Mouse (Mus musculus): Measurements from ENCODE around the gene Ikzf2. TPM values are rescaled to one million over a fixed set of nuclear protein-coding genes. Genes with fewer than 3 reads are reported as not detected.

The Ikzf2 gene
- polyA plus RNA-seq, 1 experiment = 4.8 TPM

DNA sequence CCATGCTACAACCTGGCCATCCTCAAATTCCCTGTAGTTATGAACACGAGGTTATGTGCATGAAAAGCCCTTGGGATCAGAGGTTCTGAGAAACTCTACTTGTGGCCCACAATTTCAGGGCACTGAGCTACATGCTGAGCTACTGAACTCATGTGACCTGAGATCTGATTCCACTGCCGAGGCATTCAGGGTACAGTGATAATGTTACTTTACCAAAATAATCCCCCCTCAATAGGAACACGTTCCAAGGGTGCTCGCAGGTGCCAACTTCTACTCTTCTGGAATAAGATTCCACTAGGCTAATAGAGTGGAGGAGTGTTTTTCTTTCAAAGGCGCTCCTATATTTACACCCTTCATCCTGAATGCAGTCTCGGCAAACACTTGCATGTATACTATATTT lies 45.1 kb downstream of the Ikzf2 start:
- no peak overlapping the region for H3K4me3 ChIP-seq (ENCODE audit: insufficient read depth, low read depth, low read length)
- H3K4me1 ChIP-seq (ENCODE audit: control insufficient read depth, insufficient read depth, insufficient read length, low read length) = no peaks in the 10 kb centered on the region
- no peak overlapping the region for H3K27ac ChIP-seq (replicated peaks; ENCODE audit: low read depth, low read length)

- Histone ChIP-seq H3K4me1 (ENCODE audit: control insufficient read depth, insufficient read depth, insufficient read length, low read length) (no peaks in the 10 kb centered on the region; the same call in 1 of the 2 replicates), H3K4me3 (ENCODE audit: insufficient read depth, low read depth, low read length) (no peak overlapping the region), H3K27ac (replicated peaks; ENCODE audit: low read depth, low read length) (no peak overlapping the region)
These were observed 48.7 kb downstream of the Ikzf2 start for GRCm38 (mm10) chr1:69638321-69638720.

DNA sequence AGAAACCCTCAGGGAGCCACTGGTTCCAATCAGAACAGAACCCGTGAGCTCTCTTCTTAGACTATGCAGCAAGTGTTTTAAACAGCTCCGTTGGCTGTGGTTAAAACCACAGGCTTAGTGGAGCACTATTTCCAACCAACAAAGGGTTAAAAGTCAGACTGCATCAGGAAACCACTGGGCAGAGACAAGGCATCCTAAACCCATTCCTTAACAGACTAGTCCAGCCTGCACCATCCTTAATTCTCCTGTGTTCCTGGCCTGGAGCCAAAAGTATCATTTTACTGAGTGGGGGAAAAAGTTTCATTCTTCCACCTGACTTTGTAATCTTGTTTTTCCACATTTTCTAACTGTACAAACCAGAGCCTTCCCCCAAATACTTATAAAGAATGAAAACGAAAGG lies 49.1 kb downstream of the Ikzf2 start:
- Histone ChIP-seq H3K4me3 (ENCODE audit: insufficient read depth, low read depth, low read length) (no peak overlapping the region), H3K27ac (replicated peaks; ENCODE audit: low read depth, low read length) (no peak overlapping the region), H3K4me1 (ENCODE audit: control insufficient read depth, insufficient read depth, insufficient read length, low read length) (no peaks in the 10 kb centered on the region; the same call in 1 of the 2 replicates)

DNA sequence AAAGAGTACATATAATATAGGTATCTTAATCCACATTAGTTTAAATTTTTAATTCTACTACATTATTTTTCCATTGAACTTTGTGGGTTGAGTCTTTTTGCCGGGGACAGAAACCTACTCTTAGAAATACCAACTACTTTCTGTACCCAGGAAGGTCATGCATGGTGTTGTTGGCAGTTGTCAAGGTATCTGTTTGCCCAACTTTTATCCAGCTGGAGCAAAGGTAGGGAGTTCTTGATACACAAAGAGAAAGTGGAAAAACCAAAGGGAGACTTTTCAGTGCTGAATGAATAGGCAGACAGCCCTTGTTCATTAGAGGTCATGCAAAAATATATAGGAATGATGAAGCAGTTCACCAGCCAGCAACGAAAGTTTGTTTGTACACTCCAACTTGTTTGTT lies 52.8 kb downstream of the Ikzf2 start:
- no peak overlapping the region for H3K27ac ChIP-seq (replicated peaks; ENCODE audit: low read depth, low read length)

GRCm38 (mm10) chr1:69630508-69630907 lies 56.5 kb downstream of the Ikzf2 start:
- Histone ChIP-seq H3K4me3 (ENCODE audit: insufficient read depth, low read depth, low read length) (no peak overlapping the region), H3K4me1 (ENCODE audit: control insufficient read depth, insufficient read depth, insufficient read length, low read length) (no peaks in the 10 kb centered on the region; the same call in 1 of the 2 replicates), H3K27ac (replicated peaks; ENCODE audit: low read depth, low read length) (no peak overlapping the region)

More for the DNA sequence above, 52.8 kb downstream of the Ikzf2 start:
- Histone ChIP-seq H3K4me3 (ENCODE audit: insufficient read depth, low read depth, low read length) (no peak overlapping the region), H3K4me1 (ENCODE audit: control insufficient read depth, insufficient read depth, insufficient read length, low read length) (no peaks in the 10 kb centered on the region; the same call in 1 of the 2 replicates)

DNA sequence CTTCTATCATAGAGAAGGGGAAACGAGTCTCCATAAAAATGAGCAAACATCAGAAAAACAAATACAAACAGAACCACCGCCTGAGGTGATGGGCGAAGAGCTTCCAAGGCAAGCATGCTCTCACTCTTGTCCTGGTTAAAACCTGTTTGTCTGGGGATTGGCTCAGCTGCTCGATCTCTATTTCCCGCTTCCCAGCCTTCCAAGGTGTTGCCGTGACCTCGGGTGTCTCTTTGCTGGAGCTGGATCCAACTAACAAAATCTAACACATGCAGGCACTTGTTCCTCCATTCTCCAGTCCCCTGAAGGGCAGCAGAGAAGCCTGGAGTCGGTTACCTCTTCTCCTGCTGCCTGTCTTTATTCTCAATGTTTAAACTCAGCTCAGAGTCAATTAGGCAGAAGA lies 57.5 kb downstream of the Ikzf2 start:
- Histone ChIP-seq H3K4me1 (ENCODE audit: control insufficient read depth, insufficient read depth, insufficient read length, low read length) (no peaks in the 10 kb centered on the region; the same call in 1 of the 2 replicates), H3K4me3 (ENCODE audit: insufficient read depth, low read depth, low read length) (no peak overlapping the region), H3K27ac (replicated peaks; ENCODE audit: low read depth, low read length) (no peak overlapping the region)

- H3K4me3 ChIP-seq (ENCODE audit: insufficient read depth, low read depth, low read length) = no peak overlapping the region
- no peaks in the 10 kb centered on the region for H3K4me1 ChIP-seq (ENCODE audit: control insufficient read depth, insufficient read depth, insufficient read length, low read length)
- no peak overlapping the region for H3K27ac ChIP-seq (replicated peaks; ENCODE audit: low read depth, low read length)
These were observed 75.0 kb downstream of the Ikzf2 start for GRCm38 (mm10) chr1:69612076-69612475.

DNA sequence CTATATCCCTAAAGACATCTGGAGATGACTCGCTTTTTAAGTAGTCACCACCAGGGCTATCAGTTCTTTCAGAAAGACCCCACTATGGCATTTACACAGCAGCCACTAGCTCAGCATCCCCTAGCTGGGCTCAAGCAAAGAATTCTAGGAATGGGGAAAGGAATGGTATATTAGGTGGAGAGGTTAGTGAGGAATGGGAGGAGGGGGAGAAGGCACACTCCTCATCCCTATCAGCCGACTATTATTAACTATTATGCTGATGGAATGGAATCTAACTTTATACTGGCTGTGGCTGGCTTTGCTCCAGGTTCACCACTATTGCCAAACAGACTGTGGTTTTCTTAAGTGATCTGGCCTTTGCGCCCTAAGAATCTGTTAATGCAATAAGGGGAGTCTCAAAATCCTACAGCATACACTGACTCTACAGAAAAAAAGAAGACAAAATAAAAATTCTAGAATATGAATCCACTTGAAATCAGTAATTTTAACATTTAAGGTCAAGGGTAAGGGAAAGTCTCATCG lies 75.8 kb downstream of the Ikzf2 start:
- Histone ChIP-seq H3K4me1 (ENCODE audit: control insufficient read depth, insufficient read depth, insufficient read length, low read length) (no peaks in the 10 kb centered on the region), H3K4me3 (ENCODE audit: insufficient read depth, low read depth, low read length) (no peak overlapping the region), H3K27ac (replicated peaks; ENCODE audit: low read depth, low read length) (no peak overlapping the region)

GRCm38 (mm10) chr1:69610791-69611190 lies 76.3 kb downstream of the Ikzf2 start:
- H3K27ac ChIP-seq (replicated peaks; ENCODE audit: low read depth, low read length) = no peak overlapping the region
- no peaks in the 10 kb centered on the region for H3K4me1 ChIP-seq (ENCODE audit: control insufficient read depth, insufficient read depth, insufficient read length, low read length)
- no peak overlapping the region for H3K4me3 ChIP-seq (ENCODE audit: insufficient read depth, low read depth, low read length)

- H3K4me3 ChIP-seq (ENCODE audit: insufficient read depth, low read depth, low read length) = no peak overlapping the region
- no peak overlapping the region for H3K27ac ChIP-seq (replicated peaks; ENCODE audit: low read depth, low read length)
- no peaks in the 10 kb centered on the region for H3K4me1 ChIP-seq (ENCODE audit: control insufficient read depth, insufficient read depth, insufficient read length, low read length)
These were observed 78.2 kb downstream of the Ikzf2 start for GRCm38 (mm10) chr1:69608846-69609245.

DNA sequence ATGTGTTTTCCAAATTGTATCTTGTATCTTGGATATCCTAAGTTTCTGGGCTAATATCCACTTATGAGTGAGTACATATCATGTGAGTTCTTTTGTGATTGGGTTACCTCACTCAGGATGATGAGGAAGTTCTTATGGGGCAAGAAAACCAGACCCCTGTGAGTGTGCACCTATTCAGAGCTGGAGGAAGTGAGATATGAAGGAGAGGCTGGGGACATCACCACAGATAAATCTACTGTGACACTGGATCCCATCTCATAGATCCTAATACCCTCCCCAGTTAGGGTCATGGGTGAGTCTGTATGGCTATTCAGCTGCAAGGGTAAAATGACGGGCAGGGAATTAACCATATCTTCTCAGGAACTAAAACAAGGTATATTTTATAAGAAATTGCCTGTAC lies 80.2 kb downstream of the Ikzf2 start:
- Histone ChIP-seq H3K4me1 (ENCODE audit: control insufficient read depth, insufficient read depth, insufficient read length, low read length) (no peaks in the 10 kb centered on the region), H3K4me3 (ENCODE audit: insufficient read depth, low read depth, low read length) (no peak overlapping the region), H3K27ac (replicated peaks; ENCODE audit: low read depth, low read length) (no peak overlapping the region)

- no peak overlapping the region for H3K27ac ChIP-seq (replicated peaks; ENCODE audit: low read depth, low read length)
- no peak overlapping the region for H3K4me3 ChIP-seq (ENCODE audit: insufficient read depth, low read depth, low read length)
- no peaks in the 10 kb centered on the region for H3K4me1 ChIP-seq (ENCODE audit: control insufficient read depth, insufficient read depth, insufficient read length, low read length)
These were observed 82.8 kb downstream of the Ikzf2 start for GRCm38 (mm10) chr1:69604213-69604612.

GRCm38 (mm10) chr1:69600954-69601353 lies 86.1 kb downstream of the Ikzf2 start:
- no peak overlapping the region for H3K4me3 ChIP-seq (ENCODE audit: insufficient read depth, low read depth, low read length)
- H3K27ac ChIP-seq (replicated peaks; ENCODE audit: low read depth, low read length) = no peak overlapping the region

DNA sequence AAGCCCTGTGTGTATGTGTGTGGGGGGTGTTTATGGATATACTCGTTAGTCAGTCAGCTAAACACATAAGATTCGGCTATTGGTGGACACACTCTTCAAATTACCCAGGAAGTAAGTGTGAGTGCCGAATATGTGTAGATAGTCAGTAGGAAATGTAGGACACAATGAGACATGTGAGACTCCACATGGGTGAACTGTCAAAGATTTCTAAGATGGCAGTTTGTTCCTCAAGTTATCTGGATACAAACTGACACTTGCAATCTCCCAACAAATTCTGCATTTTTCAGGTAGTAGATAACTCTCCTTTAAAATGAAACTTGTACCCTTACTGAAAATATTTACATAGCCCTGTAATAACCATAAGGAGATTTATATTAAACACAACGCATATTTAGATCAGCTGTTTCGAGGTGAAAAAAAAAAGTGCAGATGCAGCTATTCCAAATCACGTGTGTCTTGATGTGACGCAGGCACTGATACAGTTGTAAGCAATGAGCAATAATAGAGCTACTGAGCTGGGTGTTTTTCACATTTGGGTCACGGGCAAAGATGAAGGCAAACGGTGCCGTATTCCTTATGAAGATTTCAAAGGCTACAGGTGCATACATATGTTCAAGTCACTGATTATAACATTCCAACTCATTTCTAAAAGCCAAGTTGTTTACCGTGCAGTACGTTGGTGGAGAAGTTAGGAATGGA lies 87.8 kb downstream of the Ikzf2 start:
- no peak overlapping the region for H3K4me3 ChIP-seq (ENCODE audit: insufficient read depth, low read depth, low read length)
- H3K4me1 ChIP-seq (ENCODE audit: control insufficient read depth, insufficient read depth, insufficient read length, low read length) = no peaks in the 10 kb centered on the region
- H3K27ac ChIP-seq (replicated peaks; ENCODE audit: low read depth, low read length) = no peak overlapping the region

More at GRCm38 (mm10) chr1:69600954-69601353, 86.1 kb downstream of the Ikzf2 start:
- no peaks in the 10 kb centered on the region for H3K4me1 ChIP-seq (ENCODE audit: control insufficient read depth, insufficient read depth, insufficient read length, low read length)

DNA sequence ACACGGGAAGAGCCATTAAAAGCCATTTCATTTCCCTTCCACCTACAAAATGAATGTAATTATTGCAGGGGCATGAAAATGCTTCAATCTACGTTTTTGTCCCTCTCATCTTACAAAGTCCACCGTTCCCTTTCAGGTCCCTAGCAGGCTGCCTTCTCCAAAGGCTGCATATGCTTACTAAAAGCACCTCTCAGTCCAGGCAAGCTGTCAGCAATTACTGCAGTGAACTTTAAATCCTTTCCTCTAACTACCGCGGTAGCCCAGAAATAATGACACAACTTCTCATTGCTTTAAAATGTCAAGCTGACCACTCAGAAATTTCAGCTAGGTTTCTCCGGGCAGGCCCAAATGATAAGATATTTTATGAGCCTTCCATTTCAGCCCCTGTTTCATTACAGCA lies 95.2 kb downstream of the Ikzf2 start:
- Histone ChIP-seq H3K27ac (replicated peaks; ENCODE audit: low read depth, low read length) (no peak overlapping the region), H3K4me1 (ENCODE audit: control insufficient read depth, insufficient read depth, insufficient read length, low read length) (no peaks in the 10 kb centered on the region; the same call in 1 of the 2 replicates), H3K4me3 (ENCODE audit: insufficient read depth, low read depth, low read length) (no peak overlapping the region)

DNA sequence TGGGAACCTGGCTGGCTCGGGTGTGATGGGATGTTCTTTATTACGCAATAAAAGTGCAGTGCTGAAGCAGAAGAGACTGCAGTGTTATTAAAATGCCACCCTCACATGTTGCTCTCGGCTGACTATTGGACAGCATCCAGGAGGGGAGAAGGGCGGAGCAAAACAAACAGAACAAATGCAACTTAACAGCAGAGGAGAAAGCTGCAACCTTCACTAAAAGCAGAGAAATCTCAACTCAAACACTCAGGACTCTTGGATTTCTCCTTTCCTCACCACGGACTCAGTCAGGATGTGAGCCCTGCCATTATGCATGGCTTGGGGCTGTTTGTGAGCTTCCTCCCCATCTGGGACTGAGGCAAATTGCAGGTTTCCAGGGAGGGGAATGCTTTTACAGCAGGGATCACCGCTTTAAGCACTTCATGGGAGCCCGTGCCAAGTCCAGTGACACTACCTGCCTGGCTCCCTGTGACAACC lies 95.7 kb downstream of the Ikzf2 start:
- Histone ChIP-seq H3K4me1 (ENCODE audit: control insufficient read depth, insufficient read depth, insufficient read length, low read length) (no peaks in the 10 kb centered on the region; the same call in 1 of the 2 replicates), H3K4me3 (ENCODE audit: insufficient read depth, low read depth, low read length) (no peak overlapping the region), H3K27ac (replicated peaks; ENCODE audit: low read depth, low read length) (no peak overlapping the region)

Measured in brown adipose tissue, adult 24 weeks (tissue).